Mouse (Mus musculus): ENCODE measurements around the gene Chchd3.

GRCm38 (mm10) chr6:32747333-32747732 is 312.7 kb downstream of the Chchd3 start:
- TF ChIP-seq USF2 (IDR thresholded peaks at IDR 0.05; ENCODE audit: borderline replicate concordance in 1 of 2, insufficient read depth in 1 of 2, low read depth in 1 of 2, low read length in 2 of 2) (no peak), ZC3H11A (IDR thresholded peaks at IDR 0.05; ENCODE audit: low read depth, low read length) (no peak), E2F4 (IDR thresholded peaks at IDR 0.05; ENCODE audit: borderline replicate concordance, low read depth, low read length) (no peak), CTCF (IDR thresholded peaks at IDR 0.05 in 2 of 3, conservative IDR thresholded peaks at IDR 0.05 in 1 of 3; ENCODE audit: control insufficient read depth in 1 of 3, insufficient read depth in 1 of 3, low read depth in 2 of 3, low read length in 3 of 3, poor library complexity in 1 of 3, severe bottlenecking in 1 of 3) (no peak)
